Mouse (Mus musculus) limb, embryonic 14.5 days (tissue): Measurements from ENCODE around the gene Prss44. TPM values are rescaled to one million over a fixed set of nuclear protein-coding genes. Genes with fewer than 3 reads are reported as not detected.

Experiments
- ATAC-seq: fragments of 200-750 bp; cut with Nextera tagmentation; 2 replicates; pipeline ENCODE4 v1.8.0; 2017; ENCODE audit warnings: low read depth, moderate number of reproducible peaks, moderate TSS enrichment; ENCODE audit not compliant: low FRiP score
- DNase-seq: peaks from one replicate; pipeline ENCODE4 v3.0.0-alpha.2; 2015; ENCODE audit warnings: low spot score
- H3K27ac ChIP-seq: fragments of 300-500 bp; sonication (generic); replicated peaks from 2 replicates; pipeline ENCODE4 v1.5.1; 2014; ENCODE audit warnings: low read depth, mild to moderate bottlenecking, low read length, moderate library complexity, mixed read lengths
- H3K27me3 ChIP-seq: fragments of 300-500 bp; sonication (generic); 2 replicates; pipeline ENCODE4 v1.6.1; 2014; ENCODE audit warnings: low read length, mixed read lengths; ENCODE audit not compliant: control insufficient read depth, insufficient read depth
- H3K36me3 ChIP-seq: fragments of 300-500 bp; sonication (generic); 2 replicates; pipeline ENCODE4 v1.6.1; 2014; ENCODE audit warnings: mild to moderate bottlenecking, low read length, moderate library complexity, mixed read lengths; ENCODE audit not compliant: control insufficient read depth, insufficient read depth
- H3K4me1 ChIP-seq: fragments of 300-500 bp; sonication (generic); 2 replicates; pipeline ENCODE4 v1.6.1; 2014; ENCODE audit warnings: antibody characterized with exemption, low read length, mixed read lengths; ENCODE audit not compliant: control insufficient read depth, insufficient read depth
- H3K4me2 ChIP-seq: fragments of 300-500 bp; sonication (generic); replicated peaks from 2 replicates; pipeline ENCODE4 v1.6.1; 2014; ENCODE audit warnings: low read depth, mild to moderate bottlenecking, low read length, moderate library complexity; ENCODE audit not compliant: severe bottlenecking
- H3K4me3 ChIP-seq: fragments of 300-500 bp; sonication (generic); replicated peaks from 2 replicates; pipeline ENCODE4 v1.5.1; 2014; ENCODE audit warnings: low read length
- H3K9ac ChIP-seq: fragments of 300-500 bp; sonication (generic); 2 replicates; pipeline ENCODE4 v1.6.1; 2014; ENCODE audit warnings: mild to moderate bottlenecking, low read depth, low read length, moderate library complexity; ENCODE audit not compliant: severe bottlenecking
- H3K9me3 ChIP-seq: fragments of 300-500 bp; sonication (generic); 2 replicates; pipeline ENCODE4 v1.6.1; 2016; ENCODE audit warnings: low read length; ENCODE audit not compliant: control insufficient read depth
- POLR2A ChIP-seq: fragments of 200-500 bp; IDR thresholded peaks from 2 replicates; pipeline ENCODE4 v1.8.0; 2012; ENCODE audit warnings: inconsistent platforms, mild to moderate bottlenecking, moderate library complexity, borderline replicate concordance; ENCODE audit not compliant: insufficient read depth, insufficient read length; ENCODE audit errors: extremely low read depth
- WGBS: fragments of 180-500 bp; shearing (Covaris S2); extraction: QIAGEN DNeasy Blood & Tissue Kit; methylation state at CpG from one replicate; pipeline ENCODE4 v1.1.7; 2014; 5-methylcytosine and 5-hydroxymethylcytosine counted together
- polyA plus RNA-seq, 2 experiments: library from polyadenylated mRNA; depleted of rRNA in 1 of 2; stranded (reverse) in 1 of 2; unstranded in 1 of 2; fragments of >200 nt; fragmentation: Nextera tagmentation in 1 of 2; extraction: Ambion mirVana in 1 of 2; gene quantifications; 2 replicates each; pipeline versions ENCODE4 v1.2.1 to v1.2.3; 2012 to 2014

Gene Prss44
- polyA plus RNA-seq, 2 experiments: not detected

GRCm38 (mm10) chr9:110788169-110788568, 25.6 kb upstream of the Prss44 start:
- 89% methylated on average over 3 of the region's 3 CpGs for WGBS

GRCm38 (mm10) chr9:110790462-110790861, 23.3 kb upstream of the Prss44 start:
- no peak for DNase-seq
- Histone ChIP-seq H3K27me3 (no peaks in the 10 kb centered on the region), H3K9ac (no peak overlapping the region), H3K27ac (no peak overlapping the region), H3K4me1 (no peaks in the 10 kb centered on the region), H3K36me3 (no peaks in the 10 kb centered on the region), H3K4me2 (no peak overlapping the region), H3K4me3 (no peak overlapping the region), H3K9me3 (no peaks in the 10 kb centered on the region)
- ATAC-seq: no peak
- no peak for TF ChIP-seq POLR2A
- WGBS: 74% methylated on average over 4 of the region's 4 CpGs

More at GRCm38 (mm10) chr9:110788169-110788568, 25.6 kb upstream of the Prss44 start:
- ATAC-seq: no peak
- no peak for TF ChIP-seq POLR2A
- no peak overlapping the region for H3K9ac ChIP-seq
- no peak for DNase-seq
- no peaks in the 10 kb centered on the region for H3K27me3 ChIP-seq
- no peaks in the 10 kb centered on the region for H3K4me1 ChIP-seq
- H3K36me3 ChIP-seq: no peaks in the 10 kb centered on the region
- no peak overlapping the region for H3K27ac ChIP-seq
- no peak overlapping the region for H3K4me2 ChIP-seq
- no peaks in the 10 kb centered on the region for H3K9me3 ChIP-seq
- H3K4me3 ChIP-seq: no peak overlapping the region

- H3K4me1 ChIP-seq: no peaks in the 10 kb centered on the region
- DNase-seq (no peak), ATAC-seq (no peak)
- no peaks in the 10 kb centered on the region for H3K36me3 ChIP-seq
- no peaks in the 10 kb centered on the region for H3K9me3 ChIP-seq
- WGBS: 84% methylated on average over 10 of the region's 10 CpGs
- no peak for TF ChIP-seq POLR2A
- no peak overlapping the region for H3K4me3 ChIP-seq
- no peak overlapping the region for H3K27ac ChIP-seq
- no peaks in the 10 kb centered on the region for H3K27me3 ChIP-seq
- H3K9ac ChIP-seq: no peak overlapping the region
- no peak overlapping the region for H3K4me2 ChIP-seq
Measured at GRCm38 (mm10) chr9:110797013-110797412, 16.8 kb upstream of the Prss44 start.

GRCm38 (mm10) chr9:110797866-110798265, 15.9 kb upstream of the Prss44 start, which contains the start of gene Prss42:
Prss42 (plus strand) TSS chr9:110798166.
- Histone ChIP-seq H3K9me3 (no peaks in the 10 kb centered on the region), H3K9ac (no peak within 1 kb of the TSS), H3K36me3 (no peaks in the 10 kb centered on the region), H3K4me3 (no peak within 1 kb of the TSS), H3K27me3 (no peaks in the 10 kb centered on the region), H3K27ac (no peak within 1 kb of the TSS), H3K4me1 (no peaks in the 10 kb centered on the region), H3K4me2 (no peak within 1 kb of the TSS)
- no peak for TF ChIP-seq POLR2A
- ATAC-seq (no peak), DNase-seq (no peak)
- 90% methylated on average over 14 of the region's 14 CpGs for WGBS

- no peak overlapping the region for H3K9ac ChIP-seq
- H3K27me3 ChIP-seq: no peaks in the 10 kb centered on the region
- no peaks in the 10 kb centered on the region for H3K36me3 ChIP-seq
- no peak overlapping the region for H3K4me3 ChIP-seq
- no peak overlapping the region for H3K4me2 ChIP-seq
- no peaks in the 10 kb centered on the region for H3K9me3 ChIP-seq
- H3K4me1 ChIP-seq: no peaks in the 10 kb centered on the region
- 76% methylated on average over 8 of the region's 8 CpGs for WGBS
- ATAC-seq (no peak), DNase-seq (no peak)
- TF ChIP-seq POLR2A: no peak
- no peak overlapping the region for H3K27ac ChIP-seq
Measured at GRCm38 (mm10) chr9:110800834-110801479, 12.8 kb upstream of the Prss44 start.

- no peaks in the 10 kb centered on the region for H3K9me3 ChIP-seq
- H3K27me3 ChIP-seq: no peaks in the 10 kb centered on the region
- 64% methylated on average over 4 of the region's 4 CpGs for WGBS
- no peak for TF ChIP-seq POLR2A
- H3K4me2 ChIP-seq: no peak overlapping the region
- H3K27ac ChIP-seq: no peak overlapping the region
- DNase-seq (no peak), ATAC-seq (no peak)
- H3K4me3 ChIP-seq: no peak overlapping the region
- no peaks in the 10 kb centered on the region for H3K36me3 ChIP-seq
- H3K4me1 ChIP-seq: no peaks in the 10 kb centered on the region
- H3K9ac ChIP-seq: no peak overlapping the region
Measured at GRCm38 (mm10) chr9:110803294-110803693, 10.5 kb upstream of the Prss44 start.
